Mouse (Mus musculus) stomach, postnatal 0 days (tissue): ENCODE measurements at regions not wholly inside any gene's neighbourhood (a gene's known extent, or its start where the extent isn't known, plus 50 kb on each side); places are given as distances from the start of the nearest gene placed in this dataset.

ENCODE experiments used
- CTCF ChIP-seq: IDR thresholded peaks from 2 replicates; pipeline ENCODE4 v1.5.1; 2016; ENCODE audit warnings: antibody characterized with exemption, low read depth, mild to moderate bottlenecking, moderate library complexity
- EP300 ChIP-seq: optimal IDR thresholded peaks from 2 replicates; pipeline ENCODE3; 2016; ENCODE audit warnings: antibody characterized with exemption

- no peak for TF ChIP-seq EP300
- no peak for TF ChIP-seq CTCF
Observed at GRCm38 (mm10) chr3:123754927-123755326, 64.3 kb upstream of the Ndst3 start.
